Mouse (Mus musculus) inflammation-experienced regulatory T-cells, adult 6 months (primary cell): ENCODE measurements around the gene Lrrc27. TPM values are rescaled to one million over a fixed set of nuclear protein-coding genes. Genes with fewer than 3 reads are reported as not detected.

Source experiments
- ATAC-seq: one replicate; pipeline ENCODE4 v1.8.0; 2017
- polyA plus RNA-seq, 3 experiments: library from polyadenylated mRNA; unstranded; fragments of 100-300 nt; shearing (Covaris generic); gene quantifications; one replicate each; pipeline ENCODE4 v1.2.1; 2017

The Lrrc27 gene
- polyA plus RNA-seq, 3 experiments from 2014 or later: 0.77 to 4.3 (median 3.2) TPM

- no peak for ATAC-seq
Measured at GRCm38 (mm10) chr7:139214596-139215340, 2.0 kb downstream of the Lrrc27 start.

GRCm38 (mm10) chr7:139215516-139215915 lies 2.7 kb downstream of the Lrrc27 start:
- no peak for ATAC-seq

GRCm38 (mm10) chr7:139215946-139216345 lies 3.2 kb downstream of the Lrrc27 start:
- no peak for ATAC-seq

- ATAC-seq: no peak
Measured at GRCm38 (mm10) chr7:139216464-139216863, 3.7 kb downstream of the Lrrc27 start.

GRCm38 (mm10) chr7:139217046-139217445 lies 4.3 kb downstream of the Lrrc27 start:
- no peak for ATAC-seq

GRCm38 (mm10) chr7:139218641-139219415 lies 6.0 kb downstream of the Lrrc27 start:
- ATAC-seq: no peak

GRCm38 (mm10) chr7:139219486-139219885 lies 6.7 kb downstream of the Lrrc27 start:
- ATAC-seq: no peak

GRCm38 (mm10) chr7:139220303-139220702 lies 7.5 kb downstream of the Lrrc27 start:
- ATAC-seq: no peak

- ATAC-seq: no peak
Measured at GRCm38 (mm10) chr7:139221072-139221471, 8.3 kb downstream of the Lrrc27 start.

GRCm38 (mm10) chr7:139221856-139222255 lies 9.1 kb downstream of the Lrrc27 start:
- no peak for ATAC-seq

GRCm38 (mm10) chr7:139222341-139222740 lies 9.6 kb downstream of the Lrrc27 start:
- no peak for ATAC-seq

GRCm38 (mm10) chr7:139224070-139224469 lies 11.3 kb downstream of the Lrrc27 start:
- ATAC-seq: no peak

- ATAC-seq: peak; percentile 93
Measured at GRCm38 (mm10) chr7:139224725-139225124, 11.9 kb downstream of the Lrrc27 start.

- ATAC-seq: no peak
Measured at GRCm38 (mm10) chr7:139226416-139226815, 13.6 kb downstream of the Lrrc27 start.

- ATAC-seq: no peak
Measured at GRCm38 (mm10) chr7:139228447-139229171, 15.8 kb downstream of the Lrrc27 start.

GRCm38 (mm10) chr7:139229837-139230236 lies 17.0 kb downstream of the Lrrc27 start:
- no peak for ATAC-seq

GRCm38 (mm10) chr7:139230241-139230640 lies 17.5 kb downstream of the Lrrc27 start:
- ATAC-seq: no peak

GRCm38 (mm10) chr7:139233714-139234113 lies 20.9 kb downstream of the Lrrc27 start:
- ATAC-seq: peak; percentile 99

- ATAC-seq: no peak
Measured at GRCm38 (mm10) chr7:139234426-139235188, 21.8 kb downstream of the Lrrc27 start.

- no peak for ATAC-seq
Measured at GRCm38 (mm10) chr7:139235651-139236358, 23.0 kb downstream of the Lrrc27 start.

- ATAC-seq: no peak
Measured at GRCm38 (mm10) chr7:139239432-139239831, 26.6 kb downstream of the Lrrc27 start.

GRCm38 (mm10) chr7:139246086-139246485 lies 33.3 kb downstream of the Lrrc27 start:
- no peak for ATAC-seq
